26 mouse cellular contexts compared by ENCODE assay signal in genomic region chr10:68817281-68817680, GRCm38 (mm10).
DNase-seq lines count a peak whose midpoint lies in the region; ATAC-seq and TF ChIP-seq lines count a peak whose summit lies in the region.
"Had no signal": no experiment of that assay in that cellular context is flagged by ENCODE, and none has a peak within 500 bp of the region (broad histone marks: within the 10 kb centered on the region; RNA-seq: fewer than 3 reads in every experiment).

No protein-coding gene starts in this region.

- no peak for TF ChIP-seq CTCF in cerebellum, adult 2 months (IDR thresholded peaks at IDR 0.05; ENCODE audit: borderline replicate concordance, insufficient read depth, low read depth, low read length)

- no peak for TF ChIP-seq POLR2A in limb, embryonic 14.5 days (IDR thresholded peaks at IDR 0.05; ENCODE audit: borderline replicate concordance, extremely low read depth, insufficient read depth, insufficient read length)
- TF ChIP-seq POLR2A in cerebellum, adult 2 months (IDR thresholded peaks at IDR 0.05; ENCODE audit: borderline replicate concordance, insufficient read depth, low read length): no peak

- H3K9me3 ChIP-seq in limb, embryonic 14.5 days (ENCODE audit: control insufficient read depth, low read length): no peaks in the 10 kb centered on the region
- no peaks in the 10 kb centered on the region for H3K9me3 ChIP-seq in limb, embryonic 10.5 days (replicated peaks)
- H3K9me3 ChIP-seq in embryonic facial prominence, embryonic 14.5 days (ENCODE audit: control insufficient read depth, low read length): no peaks in the 10 kb centered on the region
- H3K9me3 ChIP-seq: embryonic facial prominence, embryonic 12.5 days; forebrain, embryonic 10.5 days; forebrain, embryonic 12.5 days had no signal

- no peak overlapping the region for H3K4me3 ChIP-seq in limb, embryonic 14.5 days (replicated peaks; ENCODE audit: low read length)
- H3K4me3 ChIP-seq in limb, embryonic 10.5 days: no peak overlapping the region
- H3K4me3 ChIP-seq in embryonic facial prominence, embryonic 14.5 days (ENCODE audit: low read depth, low read length): no peak overlapping the region
- H3K4me3 ChIP-seq in cerebellum, adult 2 months (replicated peaks; ENCODE audit: insufficient read depth, low read depth, low read length): no peak overlapping the region
- H3K4me3 ChIP-seq: embryonic facial prominence, embryonic 12.5 days; erythroblast, embryonic 14.5 days; forebrain, embryonic 10.5 days; forebrain, embryonic 12.5 days had no signal

- H3K27ac ChIP-seq in limb, embryonic 14.5 days (replicated peaks; ENCODE audit: low read depth, low read length): no peak overlapping the region
- H3K27ac ChIP-seq in limb, embryonic 10.5 days: no peak overlapping the region
- H3K27ac ChIP-seq in embryonic facial prominence, embryonic 14.5 days (replicated peaks; ENCODE audit: low read depth, low read length): no peak overlapping the region
- no peak overlapping the region for H3K27ac ChIP-seq in cerebellum, adult 2 months (ENCODE audit: insufficient read depth, low read length)
- H3K27ac ChIP-seq: embryonic facial prominence, embryonic 12.5 days; forebrain, embryonic 10.5 days; forebrain, embryonic 12.5 days had no signal

- H3K4me1 ChIP-seq in limb, embryonic 14.5 days (ENCODE audit: control insufficient read depth, insufficient read depth, low read length): peaks cover 4% of the 10 kb centered on the region; the same call in 1 of the 2 replicates
- H3K4me1 ChIP-seq in limb, embryonic 10.5 days: 0 out of 2 replicates have a peak, but pooled peaks cover 2% of the 10 kb centered on the region
- 0 out of 2 replicates have a peak, but pooled peaks cover 3% of the 10 kb centered on the region for H3K4me1 ChIP-seq in embryonic facial prominence, embryonic 14.5 days (ENCODE audit: control insufficient read depth, insufficient read depth, low read length)
- no peaks in the 10 kb centered on the region for H3K4me1 ChIP-seq in cerebellum, adult 2 months (ENCODE audit: control insufficient read depth, insufficient read depth, low read length)
- H3K4me1 ChIP-seq: forebrain, embryonic 10.5 days; forebrain, embryonic 12.5 days had no signal

- ATAC-seq in limb, embryonic 14.5 days (ENCODE audit: low FRiP score, low read depth): no peak
- peak; percentile 26; the same call in 1 of the 2 replicates for ATAC-seq in embryonic facial prominence, embryonic 14.5 days (ENCODE audit: low read depth)
- ATAC-seq: CD4-positive, CD25-positive, alpha-beta regulatory T cell, adult 4 months; forebrain, embryonic 14.5 days; forebrain, embryonic 16.5 days had no signal

- H3K36me3 ChIP-seq in limb, embryonic 14.5 days (ENCODE audit: control insufficient read depth, insufficient read depth, low read length): no peaks in the 10 kb centered on the region
- no peaks in the 10 kb centered on the region for H3K36me3 ChIP-seq in limb, embryonic 10.5 days
- no peaks in the 10 kb centered on the region for H3K36me3 ChIP-seq in embryonic facial prominence, embryonic 14.5 days (ENCODE audit: control insufficient read depth, insufficient read depth, low read length)
- H3K36me3 ChIP-seq: embryonic facial prominence, embryonic 12.5 days; forebrain, embryonic 10.5 days; forebrain, embryonic 12.5 days; G1E had no signal

- no peaks in the 10 kb centered on the region for H3K27me3 ChIP-seq in limb, embryonic 14.5 days (ENCODE audit: control insufficient read depth, insufficient read depth, low read length)
- no peaks in the 10 kb centered on the region for H3K27me3 ChIP-seq in limb, embryonic 10.5 days (ENCODE audit: low read depth, poor library complexity, severe bottlenecking)
- H3K27me3 ChIP-seq in embryonic facial prominence, embryonic 14.5 days (replicated peaks; ENCODE audit: control insufficient read depth, insufficient read depth, low read length): no peaks in the 10 kb centered on the region
- no peaks in the 10 kb centered on the region for H3K27me3 ChIP-seq in cerebellum, adult 2 months (ENCODE audit: control insufficient read depth, insufficient read depth, low read length)
- H3K27me3 ChIP-seq: CH12.LX; embryonic facial prominence, embryonic 12.5 days; forebrain, embryonic 12.5 days had no signal

- H3K9ac ChIP-seq in limb, embryonic 14.5 days (ENCODE audit: low read depth, low read length, severe bottlenecking): no peak overlapping the region
- H3K9ac ChIP-seq in embryonic facial prominence, embryonic 14.5 days (ENCODE audit: low read depth, low read length): no peak overlapping the region
- H3K9ac ChIP-seq: embryonic facial prominence, embryonic 12.5 days; forebrain, embryonic 12.5 days had no signal

- WGBS in limb, embryonic 14.5 days: 25% methylated on average over 4 of the region's 4 CpGs
- 51% methylated on average over 4 of the region's 4 CpGs for WGBS in limb, embryonic 10.5 days
- 31% methylated on average over 4 of the region's 4 CpGs for WGBS in embryonic facial prominence, embryonic 14.5 days
- WGBS in cerebellum, adult 2 months: 87% methylated on average over 4 of the region's 4 CpGs

- peak; percentile 26 for DNase-seq in embryo, embryonic 11 days
- no peak for DNase-seq in embryo, embryonic 10.5 days (ENCODE audit: low spot score)
- peak; percentile 71 for DNase-seq in limb, embryonic 14.5 days (ENCODE audit: low spot score)
- no peak for DNase-seq in limb, embryonic 10.5 days (ENCODE audit: low spot score)
- DNase-seq in embryonic facial prominence, embryonic 14.5 days (ENCODE audit: low spot score): peak; percentile 82
- DNase-seq in forelimb bud, embryonic 11.5 days (ENCODE audit: low read depth, low spot score): peak; percentile 62
- no peak for DNase-seq in cerebellum, adult 2 months
- no peak for DNase-seq in testis, postnatal 14 days (ENCODE audit: low spot score)
- DNase-seq: adrenal gland, adult 2 months; adrenal gland, postnatal 10 days; adrenal gland, postnatal 25 days; B cell, adult 2 months; cerebellum, adult 11 months; cerebellum, adult 18-20 months; cerebellum, adult 9-10 months; cerebellum, postnatal 10 days; cerebellum, postnatal 25 days had no signal

- H3K4me2 ChIP-seq in limb, embryonic 14.5 days (replicated peaks; ENCODE audit: low read depth, low read length, severe bottlenecking): no peak overlapping the region
- no peak overlapping the region for H3K4me2 ChIP-seq in embryonic facial prominence, embryonic 14.5 days (ENCODE audit: low read depth, low read length)
- H3K4me2 ChIP-seq: embryonic facial prominence, embryonic 12.5 days; forebrain, embryonic 12.5 days had no signal

Comparison
In these comparisons a context has a peak if more than half of its experiments do, and no peak if none do; other contexts are left out.
1. DNase-seq: peak in embryo, embryonic 11 days (single experiment), limb, embryonic 14.5 days (single experiment), embryonic facial prominence, embryonic 14.5 days (single experiment) and forelimb bud, embryonic 11.5 days (single experiment); none in embryo, embryonic 10.5 days (single experiment), limb, embryonic 10.5 days (single experiment), cerebellum, adult 2 months (0 of 2) and testis, postnatal 14 days (single experiment).